Mouse (Mus musculus) adrenal gland, postnatal 36 days (tissue): ENCODE results near the gene Mybphl. TPM values are rescaled to one million over a fixed set of nuclear protein-coding genes. Genes with fewer than 3 reads are reported as not detected.

Source experiments
- DNase-seq, 2 experiments: peaks; one replicate each; pipeline ENCODE4 v3.0.0; 2021; ENCODE audit warnings: mixed read lengths in 1 of 2
- total RNA-seq, 2 experiments: library from RNA; stranded (reverse); gene quantifications; 2 replicates each; pipeline ENCODE4 v1.2.3; 2021

Gene Mybphl
- total RNA-seq, 2 experiments from 2014 or later = not detected

DNA sequence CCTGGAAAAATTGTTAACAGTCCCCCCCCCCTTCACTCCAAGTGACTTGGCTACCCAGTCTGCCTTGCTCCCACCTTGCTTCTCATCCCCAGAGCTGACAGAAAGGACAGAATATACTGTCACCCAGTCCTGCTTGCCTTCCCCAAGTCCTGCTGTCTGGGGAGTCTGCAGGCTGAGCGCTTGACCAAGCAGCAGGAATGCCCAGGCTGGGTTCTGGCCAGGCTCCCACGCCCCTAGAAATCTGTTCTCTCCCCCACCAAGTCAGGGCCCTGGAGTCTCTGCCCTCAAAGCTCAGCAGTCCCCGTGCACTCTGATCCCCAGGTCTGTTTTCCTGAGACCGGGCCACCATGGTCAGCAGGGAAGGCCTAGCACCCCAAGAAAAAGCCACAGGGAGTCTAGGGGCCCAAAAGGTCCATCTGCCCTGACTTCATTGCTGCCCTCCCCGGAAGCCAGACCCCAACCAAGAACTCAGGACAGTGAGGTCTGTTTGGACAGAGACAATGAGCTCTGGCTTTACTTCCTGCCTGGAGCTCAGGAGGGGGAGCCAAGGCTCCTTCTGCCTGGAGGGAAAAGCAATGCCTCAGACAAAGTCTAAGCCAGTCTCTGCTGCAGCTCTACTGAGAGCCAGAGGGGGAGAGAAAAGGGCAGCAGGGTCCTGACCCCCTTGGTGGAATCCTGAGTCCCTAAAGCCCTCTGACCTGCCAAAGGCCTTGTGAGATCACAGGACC is 46.5 kb downstream of the Mybphl start:
- no peak for DNase-seq

GRCm38 (mm10) chr3:108411754-108412121 is 47.0 kb downstream of the Mybphl start:
- DNase-seq = peak; percentile 22 to 37

GRCm38 (mm10) chr3:108413634-108414360 is 49.1 kb downstream of the Mybphl start:
- DNase-seq = no peak

GRCm38 (mm10) chr3:108414857-108415830 is 50.4 kb downstream of the Mybphl start, which contains the start of gene Celsr2:
Celsr2 (minus strand) TSS chr3:108415552.
- peak; percentile 44 to 66 for DNase-seq

DNA sequence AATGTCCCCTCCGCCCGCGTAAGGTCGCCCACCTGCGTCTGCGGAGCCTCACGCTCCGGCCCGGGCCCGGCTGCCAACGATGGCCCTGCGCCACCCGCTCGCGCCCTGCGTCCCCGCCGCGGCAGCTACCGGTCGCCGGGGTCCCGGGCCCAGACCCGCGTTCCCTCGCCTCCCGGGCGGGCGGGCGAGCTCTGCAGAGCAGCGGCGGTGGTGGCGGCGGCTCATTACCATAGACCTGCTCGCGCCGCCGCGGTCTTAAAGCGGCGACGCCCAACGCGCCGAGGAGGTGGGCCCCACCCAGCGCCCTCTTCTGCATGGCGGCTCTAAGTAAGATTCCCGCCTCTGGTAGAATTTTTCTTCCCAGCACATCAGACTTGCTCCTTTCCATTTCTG is 51.1 kb downstream of the Mybphl start:
- DNase-seq = peak; percentile 81 to 89

DNA sequence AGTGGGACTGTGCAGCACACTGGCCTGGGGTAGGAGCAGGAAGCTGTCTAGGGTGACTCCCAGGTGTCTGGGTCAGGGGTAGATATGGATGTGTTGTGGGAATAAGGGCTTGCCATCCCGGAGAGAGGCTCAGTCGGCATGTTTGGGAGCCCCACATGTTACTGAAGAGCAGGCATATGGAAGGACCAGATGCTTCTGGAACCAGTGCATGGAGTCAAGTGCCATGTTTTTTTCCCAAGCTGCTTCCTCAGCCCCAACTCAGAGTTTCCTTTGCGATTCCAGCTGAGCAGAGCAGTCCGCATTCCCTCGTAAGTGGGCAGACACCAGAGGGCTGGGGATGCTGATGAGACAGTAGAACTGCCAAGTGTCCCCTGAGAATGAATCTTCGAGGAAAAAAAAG is 58.3 kb downstream of the Mybphl start:
- DNase-seq = no peak

DNA sequence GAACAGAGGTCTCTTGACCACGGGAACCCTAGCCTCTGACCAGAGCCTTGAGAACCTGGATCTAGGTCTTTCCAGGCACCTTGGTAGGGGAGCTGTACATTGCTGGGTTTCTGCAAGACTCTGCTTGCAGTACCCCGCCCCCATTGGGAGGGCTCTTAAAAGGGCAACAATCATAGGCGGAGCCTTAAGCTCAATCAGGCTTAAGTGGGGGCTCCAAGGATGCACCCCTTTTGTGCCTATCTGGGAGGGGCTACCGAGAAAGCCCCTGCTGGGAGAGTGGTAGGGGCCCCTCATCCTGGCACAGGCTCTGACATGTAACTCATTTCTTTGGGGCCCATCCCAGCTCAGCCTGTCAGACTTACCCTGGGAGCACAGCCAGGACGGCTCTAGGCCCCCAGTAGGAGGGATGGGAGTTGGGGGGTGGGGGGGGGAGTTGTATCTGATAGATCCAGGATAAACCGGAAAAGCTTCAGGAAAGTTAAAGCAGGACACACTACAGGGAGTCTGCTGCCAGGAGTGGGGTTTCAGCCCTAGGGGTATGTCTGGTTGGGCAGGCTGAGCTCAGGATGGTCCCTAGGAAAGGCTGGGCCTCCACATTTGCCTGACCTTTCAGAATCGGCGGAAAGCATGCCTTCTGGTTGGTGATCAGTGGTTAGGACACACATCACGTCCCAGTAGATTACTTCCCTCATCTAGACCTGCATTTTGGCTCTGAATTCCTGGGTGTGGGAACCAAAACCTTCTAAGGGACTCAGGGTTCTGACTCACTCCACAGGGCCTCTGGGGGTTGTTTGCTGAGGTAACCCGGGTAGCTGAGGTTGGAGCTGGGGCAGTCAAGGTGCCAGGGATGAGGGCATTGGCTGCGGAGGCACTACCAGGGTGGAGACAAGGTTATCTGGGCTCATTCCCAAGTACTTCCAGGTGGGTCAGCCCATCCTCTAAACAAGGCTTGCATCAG is 59.4 kb downstream of the Mybphl start:
- peak; percentile 62 to 69 for DNase-seq

- no peak for DNase-seq
These were observed 60.4 kb downstream of the Mybphl start for GRCm38 (mm10) chr3:108424944-108425623.

- no peak for DNase-seq
These were observed 60.9 kb downstream of the Mybphl start for GRCm38 (mm10) chr3:108425624-108426018.

Other genes starting within 250 kb of the Mybphl start
- gene Gnai3, start 218.8 kb upstream of the Mybphl start, total RNA-seq = 100 to 1,000 TPM; 159 to 181 TPM
- under 1 TPM; 0.13 to 0.16 TPM for gene Gpr61, start 210.0 kb upstream of the Mybphl start, total RNA-seq
- gene Amigo1, start 178.6 kb upstream of the Mybphl start, total RNA-seq = 10 to 100 TPM; 20.0 to 22.3 TPM
- gene Cyb561d1, start 163.7 kb upstream of the Mybphl start, total RNA-seq = 1 to 10 TPM; 6.5 to 7.7 TPM
- 1 to 10 TPM; 7.6 to 9.7 TPM for gene Atxn7l2, start 154.0 kb upstream of the Mybphl start, total RNA-seq
- gene Sypl2, start 138.3 kb upstream of the Mybphl start, total RNA-seq = under 1 TPM; 0.13 to 0.46 TPM
- 10 to 100 TPM; 96.6 to 97.5 TPM for gene Psma5, start 108.0 kb upstream of the Mybphl start, total RNA-seq
- 10 to 100 TPM; 40.7 to 50.8 TPM for gene Sort1, start 80.8 kb upstream of the Mybphl start, total RNA-seq
- gene Psrc1, start 18.9 kb downstream of the Mybphl start, total RNA-seq = 1 to 10 TPM; 1.0 to 1.6 TPM
- 1 to 10 TPM; 5.6 to 8.1 TPM for gene Celsr2, start 50.6 kb downstream of the Mybphl start, total RNA-seq
- 100 to 1,000 TPM; 185 to 210 TPM for gene Sars, start 80.3 kb downstream of the Mybphl start, total RNA-seq
- not detected for gene 1700013F07Rik, start 169.2 kb downstream of the Mybphl start, total RNA-seq
- 1 to 10 TPM; 1.7 to 5.3 TPM for gene 5330417C22Rik, start 171.6 kb downstream of the Mybphl start, total RNA-seq
- 10 to 100 TPM; 55.1 to 65.9 TPM for gene Tmem167b, start 197.6 kb downstream of the Mybphl start, total RNA-seq
- 10 to 100 TPM; 29.2 to 36.0 TPM for gene Taf13, start 206.8 kb downstream of the Mybphl start, total RNA-seq
- 10 to 100 TPM in 1 of 2 experiments, 1 to 10 TPM in 1; 8.0 to 12.3 TPM for gene Wdr47, start 226.4 kb downstream of the Mybphl start, total RNA-seq